Mouse (Mus musculus) ovary, adult 18-20 months (tissue): Measurements from ENCODE around the gene Ubap2.

Experiments
- DNase-seq: peaks from one replicate; pipeline ENCODE4 v3.0.0; 2022; ENCODE audit warnings: low spot score, mixed read lengths

Ubap2 gene

GRCm38 (mm10) chr4:41164974-41165373, 110.0 kb downstream of the Ubap2 start:
- DNase-seq = no peak

GRCm38 (mm10) chr4:41161232-41161631, 113.7 kb downstream of the Ubap2 start:
- DNase-seq = no peak

- no peak for DNase-seq
Observed at GRCm38 (mm10) chr4:41158251-41158650, 116.7 kb downstream of the Ubap2 start.

GRCm38 (mm10) chr4:41156961-41157360, 118.0 kb downstream of the Ubap2 start:
- DNase-seq = no peak

GRCm38 (mm10) chr4:41153146-41153545, 121.8 kb downstream of the Ubap2 start:
- DNase-seq = no peak

- DNase-seq = no peak
Observed at GRCm38 (mm10) chr4:41151186-41151585, 123.8 kb downstream of the Ubap2 start.

- DNase-seq = no peak
Observed at GRCm38 (mm10) chr4:41149891-41150290, 125.1 kb downstream of the Ubap2 start.
